Mouse (Mus musculus) lung, adult 2 months (tissue): ENCODE measurements around the gene Vamp5.

Source experiments
- CTCF ChIP-seq: fragments of 200-500 bp; IDR thresholded peaks from 2 replicates; pipeline ENCODE4 v1.5.1; 2011; ENCODE audit warnings: mild to moderate bottlenecking, low read length, control low read depth; ENCODE audit not compliant: insufficient read depth
- POLR2A ChIP-seq: fragments of 200-500 bp; IDR thresholded peaks from 2 replicates; pipeline ENCODE4 v1.6.1; 2011; ENCODE audit warnings: low read depth, mild to moderate bottlenecking, control low read depth, low read length, borderline replicate concordance; ENCODE audit errors: extremely low read depth

DNA sequence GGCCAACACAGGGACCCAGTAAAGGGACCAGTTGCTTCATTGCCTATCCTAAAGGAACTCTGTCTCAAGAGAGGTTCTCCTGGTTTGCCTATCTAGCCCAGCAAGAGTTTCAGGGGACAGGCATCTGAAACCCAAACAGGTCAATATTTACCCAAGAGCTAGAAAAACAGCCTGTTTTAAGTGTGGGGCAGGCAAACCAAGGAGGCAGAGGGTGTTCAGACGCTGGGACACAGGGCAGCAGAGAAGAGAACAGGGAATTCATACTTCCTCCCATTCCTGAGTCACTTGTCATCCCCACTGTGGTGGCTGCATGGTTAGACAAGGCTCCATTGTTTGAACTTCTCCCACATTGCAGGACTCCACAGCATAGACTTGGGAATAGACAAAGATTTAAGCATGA is 8.7 kb downstream of the Vamp5 start:
- TF ChIP-seq POLR2A (no peak), CTCF (no peak)
